Mouse (Mus musculus) heart, adult 9 months (tissue): ENCODE data around the gene Shprh.
"Not testable (repeated sequence)": the region's sequence is repeated elsewhere in the genome, so short reads cannot be mapped to it uniquely, and the experiment has no call there.

Experiments
- DNase-seq, 2 experiments: peaks; one replicate each; pipeline ENCODE4 v3.0.0; 2022; ENCODE audit warnings: low spot score in 2 of 2

The Shprh gene

GRCm38 (mm10) chr10:11248210-11248609 is 99.0 kb downstream of the Shprh start:
- DNase-seq = no peak

GRCm38 (mm10) chr10:11250247-11250997 is 101.2 kb downstream of the Shprh start:
- no peak for DNase-seq

GRCm38 (mm10) chr10:11253581-11253980 is 104.4 kb downstream of the Shprh start:
- not testable (repeated sequence) for DNase-seq

GRCm38 (mm10) chr10:11260119-11260518 is 110.9 kb downstream of the Shprh start:
- no peak for DNase-seq

- not testable (repeated sequence) for DNase-seq
These were observed 113.1 kb downstream of the Shprh start for GRCm38 (mm10) chr10:11262292-11262691.

GRCm38 (mm10) chr10:11263795-11264194 is 114.6 kb downstream of the Shprh start:
- not testable (repeated sequence) for DNase-seq
